11 mouse cellular contexts compared by ENCODE assay signal in genomic region chr2:112538783-112539182, GRCm38 (mm10). TPM values are rescaled to one million over a fixed set of nuclear protein-coding genes. Genes with fewer than 3 reads are reported as not detected.
A peak's percentile ranks its signal among the peaks of the same experiment; 100 is the strongest.
DNase-seq lines count a peak whose midpoint lies in the region; ATAC-seq and TF ChIP-seq lines count a peak whose summit lies in the region.
"Had no signal": no experiment of that assay in that cellular context is flagged by ENCODE, and none has a peak within 500 bp of the region (broad histone marks: within the 10 kb centered on the region; RNA-seq: fewer than 3 reads in every experiment).

No protein-coding gene starts in this region.

- WGBS in hindbrain, postnatal 0 days = 96% methylated on average over 1 of the region's 1 CpGs
- WGBS in hindbrain, embryonic 13.5 days = 100% methylated on average over 1 of the region's 1 CpGs
- WGBS in heart, embryonic 11.5 days (ENCODE audit: insufficient replicate concordance) = 88% methylated on average over 1 of the region's 1 CpGs

- no peak overlapping the region for H3K4me2 ChIP-seq in hindbrain, postnatal 0 days (ENCODE audit: low read depth, low read length)
- H3K4me2 ChIP-seq in hindbrain, embryonic 13.5 days = no peak overlapping the region
- H3K4me2 ChIP-seq in heart, embryonic 11.5 days = no peak overlapping the region
- H3K4me2 ChIP-seq: heart, embryonic 13.5 days had no signal

- H3K36me3 ChIP-seq in hindbrain, postnatal 0 days (ENCODE audit: insufficient read depth, low read length) = no peaks in the 10 kb centered on the region
- H3K36me3 ChIP-seq in hindbrain, embryonic 13.5 days = no peaks in the 10 kb centered on the region
- no peaks in the 10 kb centered on the region for H3K36me3 ChIP-seq in heart, embryonic 11.5 days (ENCODE audit: control insufficient read depth, insufficient read depth, low read length)
- H3K36me3 ChIP-seq: heart, embryonic 13.5 days had no signal

- H3K9ac ChIP-seq in hindbrain, postnatal 0 days (replicated peaks; ENCODE audit: low read length) = no peak overlapping the region
- H3K9ac ChIP-seq in hindbrain, embryonic 13.5 days = no peak overlapping the region
- no peak overlapping the region for H3K9ac ChIP-seq in heart, embryonic 11.5 days (ENCODE audit: low read depth, low read length)
- H3K9ac ChIP-seq: heart, embryonic 13.5 days had no signal

- peak; percentile 69 for TF ChIP-seq CTCF in hindbrain, postnatal 0 days (IDR thresholded peaks at IDR 0.05; ENCODE audit: low read depth)
- TF ChIP-seq CTCF in cortical plate, adult 2 months (IDR thresholded peaks at IDR 0.05; ENCODE audit: extremely low read depth, insufficient read depth, low read length) = peak; percentile 50; the same call in 1 of the 2 replicates

- H3K4me1 ChIP-seq in hindbrain, postnatal 0 days (ENCODE audit: insufficient read depth, low read length) = no peaks in the 10 kb centered on the region; the same call in 1 of the 2 replicates
- peaks cover 13% of the 10 kb centered on the region for H3K4me1 ChIP-seq in hindbrain, embryonic 13.5 days (replicated peaks)
- peaks cover 1% of the 10 kb centered on the region; the same call in 1 of the 2 replicates for H3K4me1 ChIP-seq in cortical plate, adult 2 months (ENCODE audit: control insufficient read depth, insufficient read depth, low read length)
- no peaks in the 10 kb centered on the region for H3K4me1 ChIP-seq in heart, embryonic 11.5 days (ENCODE audit: control insufficient read depth, insufficient read depth, low read length)

- H3K9me3 ChIP-seq in hindbrain, postnatal 0 days (ENCODE audit: low read length) = no peaks in the 10 kb centered on the region
- no peaks in the 10 kb centered on the region for H3K9me3 ChIP-seq in hindbrain, embryonic 13.5 days
- no peaks in the 10 kb centered on the region for H3K9me3 ChIP-seq in heart, embryonic 11.5 days (replicated peaks; ENCODE audit: control insufficient read depth, low read length)
- H3K9me3 ChIP-seq: heart, embryonic 13.5 days had no signal

- H3K27me3 ChIP-seq in hindbrain, postnatal 0 days (ENCODE audit: insufficient read depth, low read length) = no peaks in the 10 kb centered on the region
- no peaks in the 10 kb centered on the region for H3K27me3 ChIP-seq in hindbrain, embryonic 13.5 days
- no peaks in the 10 kb centered on the region for H3K27me3 ChIP-seq in heart, embryonic 11.5 days (ENCODE audit: control insufficient read depth, insufficient read depth, low read length)
- H3K27me3 ChIP-seq: heart, embryonic 13.5 days had no signal

- DNase-seq in hindbrain, postnatal 0 days (ENCODE audit: low spot score) = peak; percentile 44
- peak; percentile 58 for DNase-seq in 416B (ENCODE audit: low read depth)
- DNase-seq in B cell, adult 2 months = no peak
- DNase-seq in right cerebral cortex, postnatal 14 days = no peak

- no peak for TF ChIP-seq POLR2A in cortical plate, adult 2 months (IDR thresholded peaks at IDR 0.05; ENCODE audit: extremely low read depth, insufficient read depth, low read length)

- H3K4me3 ChIP-seq in hindbrain, postnatal 0 days (ENCODE audit: low read length) = no peak overlapping the region
- H3K4me3 ChIP-seq in hindbrain, embryonic 13.5 days = no peak overlapping the region
- no peak overlapping the region for H3K4me3 ChIP-seq in cortical plate, adult 2 months (ENCODE audit: insufficient read depth, low read length)
- no peak overlapping the region for H3K4me3 ChIP-seq in heart, embryonic 11.5 days (ENCODE audit: low read depth, low read length)
- H3K4me3 ChIP-seq: heart, embryonic 13.5 days had no signal

- ATAC-seq in hindbrain, postnatal 0 days = peak; percentile 30; the same call in 1 of the 2 replicates
- ATAC-seq in hindbrain, embryonic 13.5 days (ENCODE audit: low FRiP score) = no peak
- peak; percentile 75 for ATAC-seq in CD4-positive, CD25-positive, alpha-beta regulatory T cell, adult 4 months
- ATAC-seq in heart, embryonic 11.5 days (replicated peaks; ENCODE audit: insufficient number of reproducible peaks, low FRiP score, low TSS enrichment) = no peak

- no peak overlapping the region for H3K27ac ChIP-seq in hindbrain, postnatal 0 days
- H3K27ac ChIP-seq in hindbrain, embryonic 13.5 days = no peak overlapping the region
- no peak overlapping the region for H3K27ac ChIP-seq in cortical plate, adult 2 months (ENCODE audit: insufficient read depth, low read length)
- no peak overlapping the region for H3K27ac ChIP-seq in heart, embryonic 11.5 days (ENCODE audit: low read depth, low read length)
- H3K27ac ChIP-seq: heart, embryonic 13.5 days had no signal

RNA-seq across cellular contexts. Expression of gene Aven, which starts 46.0 kb away (rescaled TPM):
- 6.8 and 10.9 TPM in 2 replicates for total RNA-seq in hindbrain, postnatal 0 days (2014; rRNA removed)
- polyA plus RNA-seq in hindbrain, postnatal 0 days (2015; fragmentation: Nextera tagmentation; extraction: Ambion mirVana) = 3.0 and 3.3 TPM in 2 replicates
- polyA plus RNA-seq in hindbrain, embryonic 13.5 days (2015; fragmentation: Nextera tagmentation; extraction: Ambion mirVana) = 3.1 and 4.4 TPM in 2 replicates
- polyA plus RNA-seq in CD4-positive, CD25-positive, alpha-beta regulatory T cell, adult 4 months (2017; shearing (Covaris generic)) = 10 to 100 TPM; 20.9 to 23.4 TPM
- polyA plus RNA-seq in cortical plate, adult 2 months (2012; rRNA removed) = 9.7 and 10.8 TPM in 2 replicates
- polyA plus RNA-seq in heart, embryonic 11.5 days (2014; fragmentation: Nextera tagmentation; extraction: Ambion mirVana) = 7.6 and 8.0 TPM in 2 replicates

RNA-seq across cellular contexts. Expression of gene Chrm5, which starts 58.2 kb away (rescaled TPM):
- 2.8 and 3.5 TPM in 2 replicates for total RNA-seq in hindbrain, postnatal 0 days (2014; rRNA removed)
- 1.3 and 1.5 TPM in 2 replicates for polyA plus RNA-seq in hindbrain, postnatal 0 days (2015; fragmentation: Nextera tagmentation; extraction: Ambion mirVana)
- 0.48 and 0.68 TPM in 2 replicates for polyA plus RNA-seq in hindbrain, embryonic 13.5 days (2015; fragmentation: Nextera tagmentation; extraction: Ambion mirVana)
- not detected for polyA plus RNA-seq in CD4-positive, CD25-positive, alpha-beta regulatory T cell, adult 4 months (2017; shearing (Covaris generic))
- polyA plus RNA-seq in cortical plate, adult 2 months (2012; rRNA removed) = 0.13 and 0.17 TPM in 2 replicates
- not detected in 2 replicates for polyA plus RNA-seq in heart, embryonic 11.5 days (2014; fragmentation: Nextera tagmentation; extraction: Ambion mirVana)
- polyA plus RNA-seq: heart, embryonic 13.5 days; neural tube, embryonic 11.5 days; thymus, postnatal 0 days had no signal

Comparison
In these comparisons a context has a peak if more than half of its experiments do, and no peak if none do; other contexts are left out.
1. ATAC-seq: peak in hindbrain, postnatal 0 days (single experiment) and CD4-positive, CD25-positive, alpha-beta regulatory T cell, adult 4 months (single experiment); none in hindbrain, embryonic 13.5 days (single experiment) and heart, embryonic 11.5 days (single experiment).
2. DNase-seq: peak in hindbrain, postnatal 0 days (single experiment) and 416B (single experiment); none in B cell, adult 2 months (0 of 2) and right cerebral cortex, postnatal 14 days (single experiment).